Mouse (Mus musculus): ENCODE results near the gene Dlx6. TPM values are rescaled to one million over a fixed set of nuclear protein-coding genes. Genes with fewer than 3 reads are reported as not detected.

The Dlx6 gene
- polyA plus RNA-seq, 1 experiment from 2014 or later = 4.4 TPM

DNA sequence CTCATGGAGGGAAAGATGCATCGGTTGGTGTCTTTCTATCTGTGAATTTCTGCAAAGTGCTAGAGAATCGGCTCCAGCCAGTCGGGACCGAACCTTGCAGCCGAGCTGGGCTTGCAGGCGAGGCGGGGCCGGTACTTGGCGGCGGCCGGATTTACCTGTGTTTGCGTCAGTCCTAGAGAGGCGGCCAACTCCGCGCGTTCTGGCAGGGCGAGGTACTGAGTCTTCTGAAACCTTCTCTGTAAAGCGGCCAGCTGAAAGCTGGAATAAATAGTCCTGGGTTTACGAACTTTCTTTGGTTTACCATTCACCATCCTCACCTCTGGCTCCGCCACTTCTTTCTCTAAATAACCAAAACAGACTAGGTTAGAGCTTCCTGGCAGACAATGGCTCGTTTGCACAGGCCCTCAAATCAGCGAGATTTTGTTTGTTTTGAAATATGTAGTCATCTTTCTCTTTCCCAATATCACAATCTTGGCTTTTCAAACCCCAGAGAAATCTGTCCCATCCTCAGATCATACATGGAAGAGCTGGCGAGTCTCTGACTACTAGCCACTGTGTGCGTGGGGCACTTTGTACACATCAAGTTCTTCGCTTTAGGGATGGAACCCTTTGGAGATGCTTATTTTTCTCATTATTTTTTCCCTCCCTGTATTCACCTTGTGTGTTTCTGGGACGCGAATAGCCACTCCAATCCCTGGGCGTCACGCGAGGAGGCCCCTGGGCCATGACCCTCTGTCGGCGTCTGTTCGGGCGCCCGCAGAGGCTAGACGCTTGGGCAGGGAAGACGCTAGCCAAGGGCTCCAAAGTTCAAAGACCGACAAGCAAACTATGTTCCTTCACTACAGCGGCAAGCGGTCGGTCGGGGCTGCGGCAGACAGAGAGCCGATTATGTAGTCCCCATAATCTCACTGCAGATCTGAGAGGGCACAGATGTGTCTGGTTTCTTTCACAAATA, 16.5 kb downstream of the Dlx6 start:
- Histone ChIP-seq H3K4me2 (replicated peaks) (peak overlapping the region; percentile 29), H3K9ac (replicated peaks) (peak overlapping the region; percentile 55; the same call in 1 of the 2 replicates), H3K4me3 (replicated peaks) (peak overlapping the region; percentile 46), H3K9me3 (no peaks in the 10 kb centered on the region), H3K27me3 (peaks cover 98% of the 10 kb centered on the region), H3K27ac (no peak overlapping the region), H3K4me1 (replicated peaks) (peaks cover 28% of the 10 kb centered on the region), H3K36me3 (no peaks in the 10 kb centered on the region)
- no peak for ATAC-seq
- under 1% methylated on average over 44 of the region's 44 CpGs for WGBS

DNA sequence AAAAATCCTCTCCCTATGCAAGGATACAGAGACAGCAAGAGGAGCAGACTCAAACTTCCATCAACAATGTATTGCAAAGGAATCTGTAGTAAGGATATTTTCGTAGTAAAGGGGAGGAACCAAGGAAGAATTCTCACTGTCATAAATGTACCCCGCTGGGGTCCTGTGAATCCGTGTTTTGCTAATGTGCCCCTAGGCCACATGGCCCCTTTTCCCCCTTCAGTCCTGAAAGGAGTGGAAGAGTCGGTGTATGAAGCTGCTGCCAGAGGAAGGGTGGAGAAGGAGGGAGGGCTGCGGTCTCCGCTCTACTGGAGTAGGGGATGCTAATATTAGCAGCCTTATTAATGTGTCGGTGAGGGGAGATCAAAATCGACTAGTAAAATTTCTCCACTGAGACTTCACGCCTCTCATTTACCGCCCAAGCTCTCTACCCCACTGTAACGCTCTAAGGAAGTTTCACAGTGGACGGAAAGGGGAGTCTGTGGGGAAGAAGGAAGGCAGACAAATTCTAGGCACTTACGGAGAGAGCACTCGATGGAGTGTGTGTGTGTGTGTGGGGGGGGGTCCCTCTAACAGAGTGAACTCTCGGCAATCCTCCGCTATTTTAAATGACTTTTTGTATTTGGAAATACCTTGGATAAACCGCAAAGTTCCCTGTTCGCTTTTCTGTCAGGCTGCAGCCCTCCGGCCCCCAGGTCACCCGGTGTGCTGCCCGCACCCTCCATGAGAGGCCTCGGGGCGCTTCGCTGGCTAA, 17.4 kb downstream of the Dlx6 start:
- Histone ChIP-seq H3K9ac (replicated peaks) (peak overlapping the region; percentile 55), H3K9me3 (no peaks in the 10 kb centered on the region), H3K4me3 (replicated peaks) (peak overlapping the region; percentile 46), H3K27ac (no peak overlapping the region), H3K4me1 (replicated peaks) (peaks cover 30% of the 10 kb centered on the region), H3K36me3 (no peaks in the 10 kb centered on the region), H3K4me2 (replicated peaks) (peak overlapping the region; percentile 80), H3K27me3 (peaks cover 96% of the 10 kb centered on the region)
- under 1% methylated on average over 24 of the region's 24 CpGs for WGBS
- no peak for ATAC-seq

DNA sequence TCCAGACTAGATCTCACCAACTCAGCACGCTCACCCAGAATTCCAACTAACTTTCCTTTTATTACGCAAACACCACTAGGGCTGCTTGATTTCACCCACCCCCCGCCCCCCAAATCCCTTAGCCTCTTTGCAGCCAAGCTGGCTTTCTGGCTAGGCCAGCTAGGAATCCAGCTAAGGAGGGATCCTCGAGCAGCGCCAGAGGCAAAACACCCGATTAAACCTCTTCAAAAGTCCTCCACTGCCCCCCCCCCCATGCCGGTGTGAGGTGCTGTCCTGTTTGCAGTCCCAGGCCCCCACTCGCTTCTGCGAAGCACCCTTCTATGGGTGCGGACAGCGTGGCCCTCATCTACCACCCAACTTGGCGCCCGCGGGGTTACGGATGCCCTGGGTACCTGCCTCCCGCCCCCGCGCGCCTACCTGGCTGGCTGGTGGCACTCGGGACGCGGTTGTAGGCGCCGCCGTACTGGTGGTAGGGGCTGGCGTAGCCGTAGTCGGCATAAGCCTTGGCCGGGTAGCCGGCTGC, 18.0 kb downstream of the Dlx6 start:
- under 1% methylated on average over 30 of the region's 30 CpGs for WGBS

DNA sequence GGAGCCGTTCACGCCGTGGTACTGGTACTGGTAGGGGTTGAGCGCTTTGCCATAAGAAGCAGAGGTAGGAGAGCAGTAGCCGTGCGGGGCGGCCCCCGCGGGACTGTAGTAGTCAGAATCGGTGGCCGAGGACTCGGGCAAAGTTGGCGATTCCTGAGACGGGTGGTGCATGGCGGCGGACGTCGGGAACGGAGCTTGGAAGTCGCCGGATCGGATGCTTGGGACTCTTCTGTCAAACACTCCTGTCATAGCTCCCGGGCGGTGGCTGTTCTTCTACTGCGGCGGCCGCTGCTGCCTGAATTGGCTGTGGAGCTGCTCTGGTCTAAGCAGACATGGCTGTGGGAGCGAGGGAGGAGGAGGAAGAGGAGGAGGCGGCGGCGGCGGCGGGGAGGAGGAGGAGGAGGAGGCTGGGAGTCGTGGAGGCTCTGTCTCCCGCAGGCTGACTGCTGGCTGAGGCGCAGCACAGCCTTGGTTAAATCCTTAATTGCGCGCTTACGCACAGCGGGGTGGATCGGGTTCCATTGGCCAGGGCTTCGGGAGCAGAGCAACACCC, 18.6 kb downstream of the Dlx6 start, which contains the start of gene Dlx5:
TSS of gene Dlx5 (minus strand) at position 448 of the 553 bp plus-strand sequence.
- peak within 1 kb of the TSS; percentile 46 for H3K4me3 ChIP-seq (replicated peaks)
- peak; percentile 73 for ATAC-seq
- WGBS = 0% methylated on average over 33 of the region's 42 CpGs
- H3K4me1 ChIP-seq (replicated peaks) = peaks cover 30% of the 10 kb centered on the region
- peaks cover 84% of the 10 kb centered on the region for H3K27me3 ChIP-seq
- no peaks in the 10 kb centered on the region for H3K9me3 ChIP-seq
- peak within 1 kb of the TSS; percentile 55 for H3K9ac ChIP-seq (replicated peaks)
- no peaks in the 10 kb centered on the region for H3K36me3 ChIP-seq
- peak within 1 kb of the TSS; percentile 66 for H3K27ac ChIP-seq
- H3K4me2 ChIP-seq (replicated peaks) = peak within 1 kb of the TSS; percentile 80

More for the DNA sequence above, 18.0 kb downstream of the Dlx6 start:
- Histone ChIP-seq H3K4me3 (replicated peaks) (peak overlapping the region; percentile 46), H3K4me1 (replicated peaks) (peaks cover 30% of the 10 kb centered on the region), H3K27me3 (peaks cover 89% of the 10 kb centered on the region), H3K9ac (replicated peaks) (peak overlapping the region; percentile 55), H3K36me3 (no peaks in the 10 kb centered on the region), H3K4me2 (replicated peaks) (peak overlapping the region; percentile 80), H3K27ac (peak overlapping the region; percentile 66), H3K9me3 (no peaks in the 10 kb centered on the region)
- no peak; the same call in 1 of the 2 replicates for ATAC-seq

DNA sequence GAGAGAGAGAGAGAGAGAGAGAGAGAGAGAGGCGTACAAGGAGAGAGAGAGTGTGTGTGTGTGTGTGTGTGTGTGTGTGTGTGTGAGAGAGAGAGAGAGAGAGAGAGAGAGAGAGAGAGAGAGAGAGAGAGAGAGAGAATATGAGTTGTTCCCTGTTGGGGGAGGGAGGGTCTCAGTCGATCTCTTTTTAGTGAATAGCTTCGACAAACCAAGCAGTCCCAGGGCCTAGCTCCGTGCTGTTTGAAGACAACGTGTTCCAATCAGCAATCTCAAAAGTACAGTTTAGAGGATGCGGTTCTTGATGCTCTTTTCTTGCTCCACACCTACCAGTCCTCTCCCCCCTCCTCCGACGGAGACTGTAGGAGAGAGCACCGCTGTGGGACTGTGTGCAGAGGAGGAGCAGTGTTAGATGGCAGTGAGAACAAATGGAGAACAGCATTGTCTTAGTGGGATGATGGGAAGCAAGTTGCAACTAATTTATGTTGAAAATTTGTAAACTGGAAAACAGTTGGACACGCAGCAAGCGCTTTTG, 19.2 kb downstream of the Dlx6 start:
- H3K4me2 ChIP-seq (replicated peaks) = peak overlapping the region; percentile 80
- H3K27me3 ChIP-seq = peaks cover 78% of the 10 kb centered on the region
- H3K4me1 ChIP-seq (replicated peaks) = peaks cover 30% of the 10 kb centered on the region
- no peak overlapping the region for H3K9ac ChIP-seq (replicated peaks)
- H3K27ac ChIP-seq = no peak overlapping the region
- peak; percentile 10; the same call in 1 of the 2 replicates for ATAC-seq
- peak overlapping the region; percentile 46 for H3K4me3 ChIP-seq (replicated peaks)
- 3% methylated on average over 10 of the region's 11 CpGs for WGBS
- no peaks in the 10 kb centered on the region for H3K36me3 ChIP-seq
- H3K9me3 ChIP-seq = no peaks in the 10 kb centered on the region

DNA sequence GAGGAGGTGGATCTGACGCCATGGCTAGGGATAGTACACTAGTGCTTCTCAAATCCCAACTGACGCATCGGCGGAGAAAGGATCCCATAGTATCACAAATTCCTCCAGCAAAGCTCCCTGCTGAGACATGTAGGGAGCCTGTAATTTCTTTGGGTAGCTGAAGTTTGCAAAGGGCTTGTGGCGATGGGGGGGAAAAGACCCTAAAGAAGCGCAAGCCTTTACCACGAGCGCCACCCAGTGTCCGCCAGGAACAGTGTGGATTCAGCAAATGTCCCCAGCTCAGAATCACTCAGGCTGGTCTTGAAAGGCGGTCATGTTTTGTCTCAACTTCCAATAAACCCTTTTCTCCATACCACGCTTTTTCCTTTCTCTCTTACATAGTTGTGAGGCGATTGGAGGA, 21.8 kb downstream of the Dlx6 start:
- no peaks in the 10 kb centered on the region for H3K36me3 ChIP-seq
- 3% methylated on average over 12 of the region's 12 CpGs for WGBS
- no peaks in the 10 kb centered on the region for H3K9me3 ChIP-seq
- H3K4me3 ChIP-seq (replicated peaks) = no peak overlapping the region
- ATAC-seq = peak; percentile 51
- H3K4me2 ChIP-seq (replicated peaks) = no peak overlapping the region
- H3K4me1 ChIP-seq (replicated peaks) = peaks cover 20% of the 10 kb centered on the region
- no peak overlapping the region for H3K27ac ChIP-seq
- no peak overlapping the region for H3K9ac ChIP-seq (replicated peaks)
- peaks cover 53% of the 10 kb centered on the region for H3K27me3 ChIP-seq

DNA sequence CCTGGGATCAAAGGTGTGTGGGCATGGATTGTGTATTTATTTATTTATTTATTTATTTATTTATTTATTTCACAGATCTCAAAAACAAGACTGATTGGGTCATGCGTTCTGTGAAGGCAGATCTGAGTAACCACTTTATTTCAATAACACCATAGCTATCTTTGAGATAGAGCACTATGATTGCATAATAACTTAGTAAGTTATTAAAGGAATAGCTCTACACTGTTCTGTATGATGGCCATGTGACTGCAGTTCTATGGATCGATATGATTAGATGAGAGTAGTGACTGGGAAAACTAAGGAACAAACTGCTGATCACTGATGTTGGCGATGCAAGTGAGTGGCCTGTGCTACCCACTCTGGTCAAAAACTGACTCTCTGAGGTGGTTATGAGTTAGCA, 23.1 kb downstream of the Dlx6 start:
- Histone ChIP-seq H3K27me3 (peaks cover 40% of the 10 kb centered on the region), H3K27ac (no peak overlapping the region), H3K9me3 (no peaks in the 10 kb centered on the region), H3K9ac (replicated peaks) (no peak overlapping the region), H3K4me3 (replicated peaks) (no peak overlapping the region), H3K4me2 (replicated peaks) (no peak overlapping the region), H3K36me3 (no peaks in the 10 kb centered on the region), H3K4me1 (replicated peaks) (peaks cover 11% of the 10 kb centered on the region)
- 88% methylated on average over 3 of the region's 3 CpGs for WGBS
- no peak for ATAC-seq

DNA sequence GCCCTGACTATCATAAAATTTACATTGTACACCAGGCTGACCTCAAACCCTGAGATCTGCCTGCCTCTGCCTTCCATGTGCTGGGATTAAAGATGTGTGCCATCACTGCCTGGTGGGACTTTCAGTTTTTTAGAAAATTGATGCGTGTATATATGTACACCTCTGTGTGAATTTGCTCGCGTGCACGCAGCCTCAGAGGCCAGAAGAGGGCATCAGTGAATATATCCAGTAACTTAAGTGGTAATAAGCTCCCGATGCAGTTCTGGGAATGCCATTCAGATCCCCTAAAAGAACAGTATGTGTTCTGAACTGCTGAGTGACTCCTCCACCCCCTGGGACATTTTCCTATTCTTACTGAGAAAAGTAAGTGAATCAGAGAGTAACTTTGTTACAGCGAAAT, 26.9 kb downstream of the Dlx6 start:
- ATAC-seq = no peak
- Histone ChIP-seq H3K36me3 (no peaks in the 10 kb centered on the region), H3K9ac (replicated peaks) (no peak overlapping the region), H3K4me3 (replicated peaks) (no peak overlapping the region), H3K9me3 (no peaks in the 10 kb centered on the region), H3K27ac (no peak overlapping the region), H3K4me2 (replicated peaks) (no peak overlapping the region), H3K27me3 (peaks cover 4% of the 10 kb centered on the region; the same call in 1 of the 2 replicates), H3K4me1 (replicated peaks) (no peaks in the 10 kb centered on the region)
- 65% methylated on average over 6 of the region's 6 CpGs for WGBS

DNA sequence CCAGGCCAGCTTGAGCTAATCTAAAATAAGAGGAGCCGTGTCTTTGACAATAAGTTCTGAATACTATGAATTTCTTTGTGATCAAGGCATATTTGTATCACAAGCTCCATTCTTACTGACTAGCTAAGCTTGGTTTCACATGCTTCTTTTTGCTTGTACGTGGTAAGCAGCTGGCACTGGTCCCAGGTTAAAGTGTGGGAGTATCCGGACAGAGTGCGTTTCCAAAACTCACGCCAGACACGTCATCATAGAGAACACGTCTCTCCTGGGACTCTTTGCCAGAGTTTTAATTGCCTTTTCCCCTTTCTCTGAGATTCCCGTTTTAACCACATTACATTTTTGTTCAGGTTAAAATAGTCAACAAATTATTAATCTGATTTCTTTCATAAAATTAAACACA, 46.5 kb downstream of the Dlx6 start:
- no peak overlapping the region for H3K4me2 ChIP-seq (replicated peaks)
- no peaks in the 10 kb centered on the region for H3K9me3 ChIP-seq
- no peaks in the 10 kb centered on the region for H3K4me1 ChIP-seq (replicated peaks)
- H3K4me3 ChIP-seq (replicated peaks) = no peak overlapping the region
- no peak overlapping the region for H3K27ac ChIP-seq
- H3K36me3 ChIP-seq = no peaks in the 10 kb centered on the region
- H3K9ac ChIP-seq (replicated peaks) = no peak overlapping the region
- no peaks in the 10 kb centered on the region for H3K27me3 ChIP-seq
- ATAC-seq = no peak
- 80% methylated on average over 8 of the region's 8 CpGs for WGBS

DNA sequence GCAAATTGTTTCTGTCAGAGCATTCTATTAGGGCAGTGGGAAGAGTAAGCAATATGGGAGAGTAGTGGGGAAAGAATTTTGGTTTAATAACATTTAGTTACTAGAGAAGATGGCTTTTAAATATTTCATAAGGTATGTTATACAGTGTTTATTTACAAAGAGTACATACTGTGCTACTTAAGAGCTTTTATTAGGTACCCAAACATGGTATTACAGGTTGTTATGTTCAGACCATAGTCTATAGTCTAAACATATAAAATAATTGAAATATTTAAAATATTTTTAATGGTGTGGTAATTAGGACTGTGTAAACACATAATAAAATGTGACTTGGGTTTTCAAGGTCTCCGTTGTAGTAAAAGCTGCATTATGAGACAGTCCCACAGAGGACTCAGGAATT, 51.2 kb downstream of the Dlx6 start:
- Histone ChIP-seq H3K27ac (no peak overlapping the region), H3K4me3 (replicated peaks) (no peak overlapping the region), H3K9ac (replicated peaks) (no peak overlapping the region), H3K36me3 (no peaks in the 10 kb centered on the region), H3K27me3 (no peaks in the 10 kb centered on the region), H3K4me1 (replicated peaks) (no peaks in the 10 kb centered on the region), H3K9me3 (no peaks in the 10 kb centered on the region), H3K4me2 (replicated peaks) (no peak overlapping the region)
- 91% methylated on average over 1 of the region's 1 CpGs for WGBS
- ATAC-seq = no peak

DNA sequence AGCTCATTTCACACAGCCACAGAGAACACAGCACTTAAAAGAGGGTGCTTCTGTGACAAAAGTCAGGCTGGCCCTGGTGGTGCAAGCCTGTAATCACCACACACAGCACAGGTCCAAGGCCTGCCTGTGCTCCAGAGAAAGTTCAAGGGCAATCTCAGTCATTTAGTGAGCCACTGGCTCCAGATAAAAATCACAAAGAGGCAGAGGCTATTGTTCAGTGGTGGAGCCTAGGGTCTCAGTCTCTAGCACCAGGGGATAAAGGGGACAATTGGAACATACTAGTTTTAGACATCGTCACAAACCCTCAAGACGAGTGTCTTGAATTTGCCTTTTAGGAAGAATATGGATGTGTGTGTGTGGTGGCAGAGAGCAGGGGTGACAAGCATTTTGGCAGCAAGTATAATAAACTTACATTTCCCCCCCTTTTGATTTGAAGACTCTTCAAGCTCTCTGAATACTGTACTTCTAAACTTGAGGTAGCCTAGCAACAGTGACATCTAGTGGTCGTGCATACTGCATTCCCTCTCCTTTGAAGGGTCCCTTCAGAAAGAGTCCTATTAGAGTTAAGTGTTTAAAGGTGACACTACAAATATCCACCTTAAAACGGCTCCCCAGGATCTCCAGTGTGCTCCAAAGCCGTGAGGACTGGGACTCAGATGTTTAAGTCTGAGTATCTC, 51.9 kb downstream of the Dlx6 start:
- Histone ChIP-seq H3K27ac (no peak overlapping the region), H3K4me3 (replicated peaks) (no peak overlapping the region), H3K9me3 (no peaks in the 10 kb centered on the region), H3K4me2 (replicated peaks) (no peak overlapping the region), H3K9ac (replicated peaks) (no peak overlapping the region), H3K27me3 (no peaks in the 10 kb centered on the region), H3K36me3 (no peaks in the 10 kb centered on the region), H3K4me1 (replicated peaks) (no peaks in the 10 kb centered on the region)
- peak; percentile 79 for ATAC-seq
- WGBS = 40% methylated on average over 5 of the region's 5 CpGs

Data from midbrain, embryonic 13.5 days (tissue).